Mouse (Mus musculus) liver, postnatal 0 days (tissue): ENCODE data around the gene Ly6g6f.

Experiments
- CTCF ChIP-seq: sonication (generic); IDR thresholded peaks from 2 replicates; pipeline ENCODE4 v1.5.1; 2016; ENCODE audit warnings: antibody characterized with exemption, low read depth
- EP300 ChIP-seq: IDR thresholded peaks from 2 replicates; pipeline ENCODE4 v1.6.1; 2016; ENCODE audit warnings: antibody characterized with exemption, low read depth, mild to moderate bottlenecking

DNA sequence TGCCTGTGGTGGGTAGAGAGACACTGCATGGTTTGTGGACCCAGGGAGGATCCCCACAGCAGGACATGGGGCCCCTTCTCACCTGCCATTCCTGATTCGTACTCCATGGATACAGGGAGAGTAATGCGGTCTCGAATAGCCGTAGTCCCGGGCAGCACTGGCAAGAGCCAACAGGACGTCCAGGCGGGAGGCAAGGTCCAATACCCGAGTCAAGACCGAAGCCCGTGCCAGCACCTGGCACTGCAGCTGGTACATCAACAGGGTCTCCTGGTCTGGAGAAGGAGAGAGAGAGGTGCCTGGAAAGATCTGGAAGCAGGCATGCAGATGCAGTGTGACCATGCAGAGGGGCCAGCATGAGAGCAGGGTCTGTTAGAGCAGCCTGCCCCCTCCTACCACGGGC, 54.1 kb downstream of the Ly6g6f start:
- TF ChIP-seq CTCF: no peak
- no peak for TF ChIP-seq EP300
